Mouse (Mus musculus): Measurements from ENCODE around the gene Olfr1141. TPM values are rescaled to one million over a fixed set of nuclear protein-coding genes. Genes with fewer than 3 reads are reported as not detected.

Olfr1141 gene
- not detected in 2 replicates for polyA plus RNA-seq (2012; ENCODE audit: insufficient read depth, insufficient read length, low replicate concordance, missing spikeins)

DNA sequence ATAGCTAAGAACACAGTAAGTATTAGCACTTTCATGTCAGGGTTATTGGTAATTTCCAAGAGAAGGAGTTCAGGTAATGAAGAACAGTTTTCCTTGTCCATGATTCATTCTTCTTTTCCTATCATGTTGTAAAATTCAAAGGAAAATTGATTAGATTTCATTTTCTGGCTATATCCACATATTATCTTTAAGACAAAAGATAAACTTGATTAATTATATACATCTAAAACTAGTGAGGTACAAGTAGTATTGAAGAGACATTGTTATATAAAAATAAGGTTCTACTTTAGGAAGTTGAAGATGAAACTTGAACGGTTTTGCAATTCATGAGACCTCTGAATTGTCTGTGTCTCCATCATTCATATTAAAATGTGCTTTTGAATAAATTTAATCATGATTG, at the start of gene Olfr1141:
Olfr1141 (minus strand) TSS at position 101 of the 400 bp plus-strand sequence.
- TF ChIP-seq POLR2A (IDR thresholded peaks at IDR 0.05; ENCODE audit: insufficient read depth, low read depth, low read length) (no peak), CTCF (IDR thresholded peaks at IDR 0.05; ENCODE audit: insufficient read depth, low read depth, low read length) (no peak)
- no peaks in the 10 kb centered on the region for H3K4me1 ChIP-seq (ENCODE audit: control insufficient read depth, insufficient read depth, low read length)
- no peak within 1 kb of the TSS for H3K4me3 ChIP-seq (ENCODE audit: insufficient read depth, low read depth, low read length)
- no peak within 1 kb of the TSS for H3K27ac ChIP-seq (ENCODE audit: insufficient read depth, low read depth, low read length)
- WGBS: 87% methylated on average over 1 of the region's 1 CpGs

DNA sequence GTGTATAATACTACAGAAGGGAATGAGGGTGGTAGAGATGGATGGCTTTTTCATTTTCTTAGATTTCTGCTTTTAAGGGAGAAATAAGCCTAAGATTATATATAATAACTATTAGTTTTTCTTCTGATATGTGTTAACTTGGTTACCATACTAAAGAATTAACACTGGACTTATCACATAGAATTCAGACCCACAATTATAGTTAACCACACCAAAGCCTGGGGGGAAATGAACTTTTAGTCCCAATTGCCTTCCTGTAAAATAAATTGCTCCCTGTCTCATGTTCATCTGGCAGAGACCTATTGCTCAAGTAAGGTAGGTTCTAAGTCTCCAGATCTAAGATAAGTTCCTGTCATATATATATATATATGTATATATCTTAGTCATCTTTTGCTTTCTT, 46.5 kb upstream of the Olfr1141 start, which contains the start of gene Olfr1143:
Olfr1143 (plus strand) TSS at position 301 of the 400 bp plus-strand sequence.
- Histone ChIP-seq H3K4me3 (ENCODE audit: insufficient read depth, low read depth, low read length) (no peak within 1 kb of the TSS), H3K4me1 (ENCODE audit: control insufficient read depth, insufficient read depth, low read length) (no peaks in the 10 kb centered on the region), H3K27ac (ENCODE audit: insufficient read depth, low read depth, low read length) (no peak within 1 kb of the TSS)
- TF ChIP-seq CTCF (IDR thresholded peaks at IDR 0.05; ENCODE audit: insufficient read depth, low read depth, low read length) (no peak), POLR2A (IDR thresholded peaks at IDR 0.05; ENCODE audit: insufficient read depth, low read depth, low read length) (no peak)

DNA sequence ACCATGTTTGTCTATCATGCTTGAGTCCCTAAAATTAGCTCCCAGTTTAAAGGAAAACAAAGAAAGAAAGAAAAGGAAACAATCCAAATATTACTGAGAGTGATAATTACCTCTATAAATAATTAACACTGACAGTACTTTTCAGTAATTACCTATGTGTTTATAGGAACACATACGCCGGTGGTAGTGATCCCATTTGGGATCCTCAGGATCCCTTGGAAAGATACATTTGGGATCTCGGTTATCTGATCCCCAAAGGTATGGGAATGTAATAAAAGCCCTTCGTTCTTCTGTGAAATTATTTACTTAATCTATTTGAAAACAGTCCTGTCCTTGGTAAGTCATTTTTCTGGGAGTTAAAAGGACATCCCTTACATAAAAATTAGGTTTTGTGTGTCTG, 25.4 kb upstream of the Olfr1141 start, which contains the start of gene Olfr152:
Olfr152 (plus strand) TSS at position 301 of the 400 bp plus-strand sequence.
- TF ChIP-seq CTCF (IDR thresholded peaks at IDR 0.05; ENCODE audit: insufficient read depth, low read depth, low read length) (no peak), POLR2A (IDR thresholded peaks at IDR 0.05; ENCODE audit: insufficient read depth, low read depth, low read length) (no peak)
- WGBS: 75% methylated on average over 4 of the region's 4 CpGs
- no peak within 1 kb of the TSS for H3K4me3 ChIP-seq (ENCODE audit: insufficient read depth, low read depth, low read length)
- H3K4me1 ChIP-seq (ENCODE audit: control insufficient read depth, insufficient read depth, low read length): no peaks in the 10 kb centered on the region
- H3K27ac ChIP-seq (ENCODE audit: insufficient read depth, low read depth, low read length): no peak within 1 kb of the TSS

DNA sequence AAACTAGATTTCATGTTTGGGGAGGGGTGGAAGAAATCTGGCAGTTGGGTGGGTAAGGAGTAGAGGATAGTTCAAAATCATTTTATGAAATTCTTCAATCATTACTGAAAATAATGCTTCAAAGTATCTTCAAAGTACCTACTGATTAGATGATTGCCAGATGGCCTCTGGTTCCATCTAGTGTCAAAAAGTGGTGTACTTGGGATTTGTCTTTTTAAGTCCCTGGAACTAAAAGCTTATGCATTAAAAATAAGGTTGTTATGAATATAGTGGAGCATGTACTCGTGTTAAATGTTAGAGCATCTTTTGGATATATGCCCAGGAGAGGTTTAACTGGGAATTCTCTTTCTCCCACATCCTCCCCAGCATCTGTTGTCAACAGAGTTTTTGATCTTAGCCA, 22.4 kb upstream of the Olfr1141 start:
- TF ChIP-seq CTCF (IDR thresholded peaks at IDR 0.05; ENCODE audit: insufficient read depth, low read depth, low read length) (no peak), POLR2A (IDR thresholded peaks at IDR 0.05; ENCODE audit: insufficient read depth, low read depth, low read length) (no peak)
- WGBS: 39% methylated on average over 1 of the region's 1 CpGs
- no peak overlapping the region for H3K27ac ChIP-seq (ENCODE audit: insufficient read depth, low read depth, low read length)
- H3K4me3 ChIP-seq (ENCODE audit: insufficient read depth, low read depth, low read length): no peak overlapping the region
- H3K4me1 ChIP-seq (ENCODE audit: control insufficient read depth, insufficient read depth, low read length): no peaks in the 10 kb centered on the region

DNA sequence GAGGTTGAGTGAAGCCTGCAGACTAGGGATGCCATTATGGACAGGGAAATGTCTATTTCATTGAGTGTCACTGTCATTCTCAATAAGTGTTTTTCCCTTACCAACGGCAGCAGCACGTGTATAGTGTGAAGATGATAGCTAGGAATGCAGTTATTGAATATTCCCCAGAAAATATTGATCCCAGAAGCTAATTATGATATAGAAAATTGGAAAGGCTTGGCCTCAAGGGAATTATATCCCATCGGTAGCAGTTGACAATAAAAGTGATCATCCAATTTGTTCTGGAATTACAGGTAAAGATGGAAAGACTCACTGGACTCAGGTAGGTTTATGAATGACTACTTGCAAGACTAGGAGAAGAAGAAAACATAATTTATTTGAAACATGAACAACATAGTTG, 10.3 kb downstream of the Olfr1141 start, which contains the start of gene Olfr1140:
Olfr1140 (plus strand) TSS at position 301 of the 400 bp plus-strand sequence.
- TF ChIP-seq CTCF (IDR thresholded peaks at IDR 0.05; ENCODE audit: insufficient read depth, low read depth, low read length): no peak
- TF ChIP-seq POLR2A (IDR thresholded peaks at IDR 0.05; ENCODE audit: insufficient read depth, low read depth, low read length): no peak
- Histone ChIP-seq H3K4me3 (ENCODE audit: insufficient read depth, low read depth, low read length) (no peak within 1 kb of the TSS), H3K27ac (ENCODE audit: insufficient read depth, low read depth, low read length) (no peak within 1 kb of the TSS), H3K4me1 (ENCODE audit: control insufficient read depth, insufficient read depth, low read length) (no peaks in the 10 kb centered on the region)
- 77% methylated on average over 3 of the region's 3 CpGs for WGBS

DNA sequence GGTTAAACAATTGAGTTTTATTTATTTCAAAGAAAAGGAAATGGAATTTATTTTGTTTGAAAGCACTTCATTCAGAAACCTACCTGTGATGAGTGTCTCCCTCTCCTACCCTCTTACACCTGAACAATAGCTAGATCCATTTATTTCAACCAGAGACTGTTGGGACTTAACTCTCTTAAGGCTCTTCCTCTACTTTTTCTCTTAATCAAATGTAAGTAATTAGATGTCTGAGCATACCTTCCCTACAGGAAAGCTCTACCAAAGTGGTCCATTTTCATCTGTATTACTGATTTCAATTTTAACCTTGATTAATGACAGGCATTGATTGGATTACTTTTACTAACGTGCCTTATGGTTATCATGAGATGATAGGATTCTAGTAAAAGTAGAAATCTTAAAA, 13.9 kb downstream of the Olfr1141 start, which contains the start of gene Olfr1138:
Olfr1138 (minus strand) TSS at position 101 of the 400 bp plus-strand sequence.
- no peak for TF ChIP-seq POLR2A (IDR thresholded peaks at IDR 0.05; ENCODE audit: insufficient read depth, low read depth, low read length)
- TF ChIP-seq CTCF (IDR thresholded peaks at IDR 0.05; ENCODE audit: insufficient read depth, low read depth, low read length): no peak
- whole genome bisulfite sequencing: 82% methylated on average over 1 of the region's 1 CpGs
- Histone ChIP-seq H3K4me3 (ENCODE audit: insufficient read depth, low read depth, low read length) (no peak within 1 kb of the TSS), H3K27ac (ENCODE audit: insufficient read depth, low read depth, low read length) (no peak within 1 kb of the TSS), H3K4me1 (ENCODE audit: control insufficient read depth, insufficient read depth, low read length) (no peaks in the 10 kb centered on the region)

DNA sequence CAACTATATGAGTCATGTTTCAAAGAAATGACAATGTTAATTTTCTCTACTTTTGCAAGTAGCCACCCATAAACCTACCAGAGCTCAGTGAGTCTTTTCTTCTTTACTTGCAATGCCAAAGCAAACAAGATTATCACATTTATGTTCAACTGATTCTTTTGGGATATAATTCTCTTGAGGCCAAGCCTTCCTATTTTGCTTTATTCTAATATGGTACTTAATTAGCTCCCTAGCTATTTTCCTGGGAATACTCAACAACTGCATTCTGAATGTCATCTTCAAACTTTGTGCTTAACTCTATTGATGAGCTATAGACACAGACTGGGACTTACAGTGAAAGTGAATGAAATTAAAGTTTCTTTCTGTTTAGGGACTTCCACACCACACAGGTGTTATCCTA, 40.7 kb downstream of the Olfr1141 start, which contains the start of gene Olfr1137:
Olfr1137 (minus strand) TSS at position 101 of the 400 bp plus-strand sequence.
- Histone ChIP-seq H3K27ac (ENCODE audit: insufficient read depth, low read depth, low read length) (no peak within 1 kb of the TSS), H3K4me1 (ENCODE audit: control insufficient read depth, insufficient read depth, low read length) (no peaks in the 10 kb centered on the region), H3K4me3 (ENCODE audit: insufficient read depth, low read depth, low read length) (no peak within 1 kb of the TSS)
- TF ChIP-seq POLR2A (IDR thresholded peaks at IDR 0.05; ENCODE audit: insufficient read depth, low read depth, low read length) (no peak), CTCF (IDR thresholded peaks at IDR 0.05; ENCODE audit: insufficient read depth, low read depth, low read length) (no peak)

Other genes with a start within 250 kb of the Olfr1141 start
- gene Pramel6, start 247.4 kb downstream of the Olfr1141 start, polyA plus RNA-seq (2012; ENCODE audit: insufficient read depth, insufficient read length, low replicate concordance, missing spikeins): not detected in 2 replicates
- gene Olfr153, start 222.2 kb downstream of the Olfr1141 start, polyA plus RNA-seq (2012; ENCODE audit: insufficient read depth, insufficient read length, low replicate concordance, missing spikeins): not detected in 2 replicates
- not detected in 2 replicates for gene Olfr1128, start 208.4 kb downstream of the Olfr1141 start, polyA plus RNA-seq (2012; ENCODE audit: insufficient read depth, insufficient read length, low replicate concordance, missing spikeins)
- gene Olfr1129, start 180.1 kb downstream of the Olfr1141 start, polyA plus RNA-seq (2012; ENCODE audit: insufficient read depth, insufficient read length, low replicate concordance, missing spikeins): not detected in 2 replicates
- gene Olfr1130, start 147.8 kb downstream of the Olfr1141 start, polyA plus RNA-seq (2012; ENCODE audit: insufficient read depth, insufficient read length, low replicate concordance, missing spikeins): not detected in 2 replicates
- not detected in 2 replicates for gene Olfr1131, start 126.9 kb downstream of the Olfr1141 start, polyA plus RNA-seq (2012; ENCODE audit: insufficient read depth, insufficient read length, low replicate concordance, missing spikeins)
- gene Olfr1132, start 116.5 kb downstream of the Olfr1141 start, polyA plus RNA-seq (2012; ENCODE audit: insufficient read depth, insufficient read length, low replicate concordance, missing spikeins): not detected in 2 replicates
- gene Olfr1133, start 106.6 kb downstream of the Olfr1141 start, polyA plus RNA-seq (2012; ENCODE audit: insufficient read depth, insufficient read length, low replicate concordance, missing spikeins): not detected in 2 replicates
- not detected in 2 replicates for gene Olfr1134, start 95.5 kb downstream of the Olfr1141 start, polyA plus RNA-seq (2012; ENCODE audit: insufficient read depth, insufficient read length, low replicate concordance, missing spikeins)
- gene Olfr1135, start 80.3 kb downstream of the Olfr1141 start, polyA plus RNA-seq (2012; ENCODE audit: insufficient read depth, insufficient read length, low replicate concordance, missing spikeins): not detected in 2 replicates
- not detected in 2 replicates for gene Olfr1136, start 60.0 kb downstream of the Olfr1141 start, polyA plus RNA-seq (2012; ENCODE audit: insufficient read depth, insufficient read length, low replicate concordance, missing spikeins)
- gene Olfr1137, start 40.8 kb downstream of the Olfr1141 start, polyA plus RNA-seq (2012; ENCODE audit: insufficient read depth, insufficient read length, low replicate concordance, missing spikeins): not detected in 2 replicates
- gene Olfr1138, start 14.0 kb downstream of the Olfr1141 start, polyA plus RNA-seq (2012; ENCODE audit: insufficient read depth, insufficient read length, low replicate concordance, missing spikeins): not detected in 2 replicates
- gene Olfr1140, start 10.2 kb downstream of the Olfr1141 start, polyA plus RNA-seq (2012; ENCODE audit: insufficient read depth, insufficient read length, low replicate concordance, missing spikeins): not detected in 2 replicates
- gene Olfr152, start 25.5 kb upstream of the Olfr1141 start, polyA plus RNA-seq (2012; ENCODE audit: insufficient read depth, insufficient read length, low replicate concordance, missing spikeins): not detected in 2 replicates
- not detected in 2 replicates for gene Olfr1143, start 46.6 kb upstream of the Olfr1141 start, polyA plus RNA-seq (2012; ENCODE audit: insufficient read depth, insufficient read length, low replicate concordance, missing spikeins)
- gene Olfr1145, start 55.8 kb upstream of the Olfr1141 start, polyA plus RNA-seq (2012; ENCODE audit: insufficient read depth, insufficient read length, low replicate concordance, missing spikeins): not detected in 2 replicates
- not detected in 2 replicates for gene Olfr1148, start 76.5 kb upstream of the Olfr1141 start, polyA plus RNA-seq (2012; ENCODE audit: insufficient read depth, insufficient read length, low replicate concordance, missing spikeins)
- gene Olfr1150-ps1, start 90.0 kb upstream of the Olfr1141 start, polyA plus RNA-seq (2012; ENCODE audit: insufficient read depth, insufficient read length, low replicate concordance, missing spikeins): not detected in 2 replicates
- gene Olfr1151, start 101.9 kb upstream of the Olfr1141 start, polyA plus RNA-seq (2012; ENCODE audit: insufficient read depth, insufficient read length, low replicate concordance, missing spikeins): not detected in 2 replicates
- gene Olfr1152, start 112.5 kb upstream of the Olfr1141 start, polyA plus RNA-seq (2012; ENCODE audit: insufficient read depth, insufficient read length, low replicate concordance, missing spikeins): not detected in 2 replicates
- gene Olfr1153, start 141.0 kb upstream of the Olfr1141 start, polyA plus RNA-seq (2012; ENCODE audit: insufficient read depth, insufficient read length, low replicate concordance, missing spikeins): not detected in 2 replicates
- not detected in 2 replicates for gene Olfr1154, start 151.2 kb upstream of the Olfr1141 start, polyA plus RNA-seq (2012; ENCODE audit: insufficient read depth, insufficient read length, low replicate concordance, missing spikeins)
- not detected in 2 replicates for gene Olfr1155, start 191.1 kb upstream of the Olfr1141 start, polyA plus RNA-seq (2012; ENCODE audit: insufficient read depth, insufficient read length, low replicate concordance, missing spikeins)
- not detected in 2 replicates for gene Olfr1156, start 199.1 kb upstream of the Olfr1141 start, polyA plus RNA-seq (2012; ENCODE audit: insufficient read depth, insufficient read length, low replicate concordance, missing spikeins)
- not detected in 2 replicates for gene Olfr1157, start 214.3 kb upstream of the Olfr1141 start, polyA plus RNA-seq (2012; ENCODE audit: insufficient read depth, insufficient read length, low replicate concordance, missing spikeins)
- gene Olfr74, start 220.7 kb upstream of the Olfr1141 start, polyA plus RNA-seq (2012; ENCODE audit: insufficient read depth, insufficient read length, low replicate concordance, missing spikeins): not detected in 2 replicates
- not detected in 2 replicates for gene Olfr1158, start 236.1 kb upstream of the Olfr1141 start, polyA plus RNA-seq (2012; ENCODE audit: insufficient read depth, insufficient read length, low replicate concordance, missing spikeins)